Mouse (Mus musculus) limb, embryonic 14.5 days (tissue): Measurements from ENCODE around the gene Ofd1. TPM values are rescaled to one million over a fixed set of nuclear protein-coding genes. Genes with fewer than 3 reads are reported as not detected.

Source experiments
- ATAC-seq: fragments of 200-750 bp; cut with Nextera tagmentation; 2 replicates; pipeline ENCODE4 v1.8.0; 2017; ENCODE audit warnings: low read depth, moderate number of reproducible peaks, moderate TSS enrichment; ENCODE audit not compliant: low FRiP score
- DNase-seq: peaks from one replicate; pipeline ENCODE4 v3.0.0-alpha.2; 2015; ENCODE audit warnings: low spot score
- H3K27ac ChIP-seq: fragments of 300-500 bp; sonication (generic); replicated peaks from 2 replicates; pipeline ENCODE4 v1.5.1; 2014; ENCODE audit warnings: low read depth, mild to moderate bottlenecking, low read length, moderate library complexity, mixed read lengths
- H3K27me3 ChIP-seq: fragments of 300-500 bp; sonication (generic); 2 replicates; pipeline ENCODE4 v1.6.1; 2014; ENCODE audit warnings: low read length, mixed read lengths; ENCODE audit not compliant: control insufficient read depth, insufficient read depth
- H3K36me3 ChIP-seq: fragments of 300-500 bp; sonication (generic); 2 replicates; pipeline ENCODE4 v1.6.1; 2014; ENCODE audit warnings: mild to moderate bottlenecking, low read length, moderate library complexity, mixed read lengths; ENCODE audit not compliant: control insufficient read depth, insufficient read depth
- H3K4me1 ChIP-seq: fragments of 300-500 bp; sonication (generic); 2 replicates; pipeline ENCODE4 v1.6.1; 2014; ENCODE audit warnings: antibody characterized with exemption, low read length, mixed read lengths; ENCODE audit not compliant: control insufficient read depth, insufficient read depth
- H3K4me2 ChIP-seq: fragments of 300-500 bp; sonication (generic); replicated peaks from 2 replicates; pipeline ENCODE4 v1.6.1; 2014; ENCODE audit warnings: low read depth, mild to moderate bottlenecking, low read length, moderate library complexity; ENCODE audit not compliant: severe bottlenecking
- H3K4me3 ChIP-seq: fragments of 300-500 bp; sonication (generic); replicated peaks from 2 replicates; pipeline ENCODE4 v1.5.1; 2014; ENCODE audit warnings: low read length
- H3K9ac ChIP-seq: fragments of 300-500 bp; sonication (generic); 2 replicates; pipeline ENCODE4 v1.6.1; 2014; ENCODE audit warnings: mild to moderate bottlenecking, low read depth, low read length, moderate library complexity; ENCODE audit not compliant: severe bottlenecking
- H3K9me3 ChIP-seq: fragments of 300-500 bp; sonication (generic); 2 replicates; pipeline ENCODE4 v1.6.1; 2016; ENCODE audit warnings: low read length; ENCODE audit not compliant: control insufficient read depth
- POLR2A ChIP-seq: fragments of 200-500 bp; IDR thresholded peaks from 2 replicates; pipeline ENCODE4 v1.8.0; 2012; ENCODE audit warnings: inconsistent platforms, mild to moderate bottlenecking, moderate library complexity, borderline replicate concordance; ENCODE audit not compliant: insufficient read depth, insufficient read length; ENCODE audit errors: extremely low read depth
- WGBS: fragments of 180-500 bp; shearing (Covaris S2); extraction: QIAGEN DNeasy Blood & Tissue Kit; methylation state at CpG from one replicate; pipeline ENCODE4 v1.1.7; 2014; 5-methylcytosine and 5-hydroxymethylcytosine counted together
- polyA plus RNA-seq, 2 experiments: library from polyadenylated mRNA; depleted of rRNA in 1 of 2; stranded (reverse) in 1 of 2; unstranded in 1 of 2; fragments of >200 nt; fragmentation: Nextera tagmentation in 1 of 2; extraction: Ambion mirVana in 1 of 2; gene quantifications; 2 replicates each; pipeline versions ENCODE4 v1.2.1 to v1.2.3; 2012 to 2014

Gene Ofd1
- polyA plus RNA-seq, 2 experiments = 6.6 to 7.2 TPM

DNA sequence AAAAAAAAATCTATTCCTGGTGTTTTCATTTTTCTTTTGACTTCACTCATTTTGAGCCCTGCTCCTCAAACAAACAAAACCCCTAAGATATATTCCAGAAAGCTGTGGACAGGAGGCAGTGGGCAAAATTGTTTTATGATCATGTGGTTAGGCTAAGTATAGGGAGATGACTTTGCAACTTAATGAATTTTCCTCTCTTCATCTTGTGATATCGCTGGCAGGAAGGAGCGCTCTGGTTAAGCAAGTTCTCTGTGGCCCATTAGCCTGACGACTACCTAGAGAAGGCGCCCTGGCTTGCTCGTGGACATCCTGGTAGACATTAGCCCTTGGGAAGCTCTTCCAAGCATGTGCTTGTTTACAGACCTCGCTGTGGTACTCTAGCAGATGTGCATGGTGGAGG, 98.7 kb downstream of the Ofd1 start:
- Histone ChIP-seq H3K9me3 (no peaks in the 10 kb centered on the region), H3K9ac (no peak overlapping the region), H3K36me3 (no peaks in the 10 kb centered on the region), H3K27me3 (no peaks in the 10 kb centered on the region), H3K4me3 (no peak overlapping the region), H3K4me2 (no peak overlapping the region), H3K4me1 (no peaks in the 10 kb centered on the region), H3K27ac (no peak overlapping the region)
- DNase-seq = no peak
- 77% methylated on average over 6 of the region's 6 CpGs for WGBS
- TF ChIP-seq POLR2A = no peak
- ATAC-seq = no peak

Other genes starting within 250 kb of the Ofd1 start
- 18.3 and 18.9 TPM in 2 replicates for gene Gpm6b, start 201.8 kb downstream of the Ofd1 start, polyA plus RNA-seq (2012; rRNA removed)
- gene Gpm6b, start 201.8 kb downstream of the Ofd1 start, polyA plus RNA-seq (2014; fragmentation: Nextera tagmentation; extraction: Ambion mirVana) = 21.3 and 21.8 TPM in 2 replicates
- 10.8 and 12.3 TPM in 2 replicates for gene Trappc2, start 130 bp downstream of the Ofd1 start, polyA plus RNA-seq (2012; rRNA removed)
- 23.7 and 25.5 TPM in 2 replicates for gene Trappc2, start 130 bp downstream of the Ofd1 start, polyA plus RNA-seq (2014; fragmentation: Nextera tagmentation; extraction: Ambion mirVana)
- 25.2 and 32.3 TPM in 2 replicates for gene Rab9, start 39.2 kb upstream of the Ofd1 start, polyA plus RNA-seq (2012; rRNA removed)
- gene Rab9, start 39.2 kb upstream of the Ofd1 start, polyA plus RNA-seq (2014; fragmentation: Nextera tagmentation; extraction: Ambion mirVana) = 63.1 and 65.8 TPM in 2 replicates
- 3.9 and 4.5 TPM in 2 replicates for gene Tceanc, start 77.9 kb upstream of the Ofd1 start, polyA plus RNA-seq (2012; rRNA removed)
- gene Tceanc, start 77.9 kb upstream of the Ofd1 start, polyA plus RNA-seq (2014; fragmentation: Nextera tagmentation; extraction: Ambion mirVana) = 7.3 and 8.8 TPM in 2 replicates
- 78.6 and 86.2 TPM in 2 replicates for gene Egfl6, start 145.0 kb upstream of the Ofd1 start, polyA plus RNA-seq (2012; rRNA removed)
- 97.0 and 104 TPM in 2 replicates for gene Egfl6, start 145.0 kb upstream of the Ofd1 start, polyA plus RNA-seq (2014; fragmentation: Nextera tagmentation; extraction: Ambion mirVana)